Mouse (Mus musculus) yolk sac, embryonic 10.5 days (tissue): ENCODE results near the gene Fmnl2.

ENCODE experiments used
- DNase-seq: peaks from one replicate; pipeline ENCODE4 v3.0.0-alpha.2; 2017; ENCODE audit warnings: low spot score

The Fmnl2 gene

GRCm38 (mm10) chr2:53106056-53106455 is 248.4 kb downstream of the Fmnl2 start:
- DNase-seq: no peak

GRCm38 (mm10) chr2:53106472-53106871 is 248.8 kb downstream of the Fmnl2 start:
- DNase-seq: no peak

DNA sequence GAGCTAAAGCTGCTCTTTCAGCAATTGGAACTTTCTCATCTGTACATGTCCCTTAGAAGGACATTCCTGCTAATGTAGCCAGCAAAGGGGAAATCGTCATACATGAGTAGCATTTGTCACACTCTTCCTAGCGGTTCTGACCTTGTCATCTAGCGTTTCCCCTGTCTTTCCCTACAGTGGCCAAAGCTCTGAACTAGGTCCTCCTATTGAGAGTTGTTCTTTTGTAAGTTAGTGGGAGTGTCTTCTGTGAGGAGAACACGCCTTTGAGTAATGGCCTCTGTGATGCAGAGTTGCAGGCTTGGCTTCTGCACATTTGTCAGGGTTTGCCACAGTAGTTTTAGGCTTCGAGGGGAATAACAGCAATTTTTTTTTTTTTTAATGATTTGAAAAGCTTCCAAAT is 250.9 kb downstream of the Fmnl2 start:
- DNase-seq: no peak

- no peak for DNase-seq
Observed at GRCm38 (mm10) chr2:53121797-53122196, 264.1 kb downstream of the Fmnl2 start.

DNA sequence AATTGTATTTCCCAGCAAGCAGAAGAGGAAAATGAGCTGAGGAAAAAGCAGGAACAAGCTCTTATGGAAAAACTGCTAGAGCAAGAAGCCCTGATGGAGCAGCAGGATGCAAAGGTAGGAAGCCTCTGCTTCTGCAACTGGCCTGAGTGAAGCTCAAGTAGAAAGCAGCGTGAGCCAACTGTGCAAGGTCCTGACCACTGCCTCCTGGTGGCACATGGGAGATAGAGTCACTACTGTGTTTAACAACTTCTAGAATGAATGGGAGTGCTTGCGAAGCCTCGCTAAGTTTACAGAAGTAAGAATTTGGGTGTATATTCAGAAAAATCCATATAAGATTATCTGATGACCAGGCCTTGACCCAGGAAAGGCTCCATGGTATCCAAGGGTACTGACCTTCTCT is 268.3 kb downstream of the Fmnl2 start:
- no peak for DNase-seq

GRCm38 (mm10) chr2:53129070-53129469 is 271.4 kb downstream of the Fmnl2 start:
- no peak for DNase-seq

DNA sequence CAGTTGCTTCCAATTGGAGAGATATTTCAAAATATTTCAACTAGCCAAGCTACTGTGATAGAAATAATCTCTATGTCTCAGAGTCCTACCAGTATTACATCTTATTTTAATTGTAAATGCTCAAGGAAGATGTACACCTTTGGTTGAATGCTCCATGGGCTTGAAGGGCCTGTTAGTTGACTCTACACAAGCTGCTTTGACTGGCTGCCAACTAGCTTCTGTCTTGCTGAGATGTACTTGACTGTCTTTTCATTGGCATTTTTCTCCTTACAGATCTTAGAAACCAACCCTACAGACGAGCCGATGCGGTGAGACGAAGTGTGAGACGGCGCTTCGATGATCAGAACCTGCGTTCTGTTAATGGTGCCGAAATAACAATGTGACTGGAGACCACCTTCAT is 273.9 kb downstream of the Fmnl2 start:
- DNase-seq: no peak

GRCm38 (mm10) chr2:53146852-53147251 is 289.2 kb downstream of the Fmnl2 start:
- DNase-seq: no peak

DNA sequence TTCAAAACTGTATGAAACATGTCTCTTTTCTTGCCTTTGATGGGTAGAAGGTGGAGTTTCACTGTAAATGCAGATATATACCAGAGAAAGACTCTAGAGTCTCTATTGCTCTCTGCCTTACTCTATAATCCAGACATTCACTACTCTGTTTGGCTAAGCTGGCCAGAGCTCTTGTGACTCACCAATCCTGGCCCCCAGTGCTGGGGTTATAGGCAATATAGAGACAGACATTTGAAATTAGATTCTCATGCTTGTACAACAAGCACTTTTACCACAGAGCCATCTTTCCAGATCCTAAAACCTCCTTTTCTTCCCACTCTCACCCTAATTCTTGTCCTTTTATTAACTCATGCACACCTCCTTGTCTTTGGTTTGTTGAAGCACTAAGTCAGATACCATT is 316.3 kb downstream of the Fmnl2 start:
- DNase-seq: no peak

DNA sequence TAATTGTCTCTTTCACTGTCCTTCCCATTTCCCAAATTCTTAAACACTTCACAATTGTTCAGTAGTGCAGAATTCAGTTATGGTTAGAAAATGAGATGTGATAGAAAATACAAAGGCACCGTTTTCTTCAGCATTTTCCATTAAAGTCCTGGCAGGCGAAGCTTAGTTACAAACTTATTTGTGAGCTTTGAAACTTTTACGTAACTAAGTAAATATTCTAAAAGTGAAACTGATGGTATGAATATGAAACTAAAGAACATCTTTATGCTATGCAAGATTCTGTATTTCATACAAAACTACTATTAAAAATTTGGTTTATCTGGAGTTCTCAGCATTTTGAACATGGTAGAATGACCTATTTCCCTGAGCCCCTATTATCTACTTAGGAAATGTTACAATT is 321.3 kb downstream of the Fmnl2 start:
- no peak for DNase-seq

DNA sequence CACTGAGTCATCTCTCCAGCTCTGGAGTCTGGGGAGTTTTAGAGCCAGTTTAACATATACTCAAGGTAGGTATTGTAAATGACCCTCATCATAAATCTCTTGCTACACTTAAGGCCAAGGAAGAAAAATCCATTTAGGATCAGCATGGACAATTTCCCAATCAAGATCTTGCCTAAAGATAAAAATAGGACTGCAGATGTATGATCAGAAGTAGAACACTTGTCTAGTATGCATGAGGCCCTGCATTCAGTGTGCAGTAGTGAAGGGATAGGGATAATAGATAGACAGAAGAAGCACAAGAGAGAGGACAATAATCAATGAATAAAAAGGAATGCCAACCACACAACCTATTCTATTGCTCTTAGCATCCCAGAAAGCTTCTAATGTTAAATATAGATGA is 322.2 kb downstream of the Fmnl2 start:
- DNase-seq: no peak
